Mouse (Mus musculus) cerebellum, adult 8-10 months (tissue): Measurements from ENCODE around the gene Edc3.
A peak's percentile ranks its signal among the peaks of the same experiment; 100 is the strongest.
"Not testable (repeated sequence)": the region's sequence is repeated elsewhere in the genome, so short reads cannot be mapped to it uniquely, and the experiment has no call there.

Source experiments
- DNase-seq: peaks from one replicate; pipeline ENCODE4 v3.0.0; 2022

The Edc3 gene

DNA sequence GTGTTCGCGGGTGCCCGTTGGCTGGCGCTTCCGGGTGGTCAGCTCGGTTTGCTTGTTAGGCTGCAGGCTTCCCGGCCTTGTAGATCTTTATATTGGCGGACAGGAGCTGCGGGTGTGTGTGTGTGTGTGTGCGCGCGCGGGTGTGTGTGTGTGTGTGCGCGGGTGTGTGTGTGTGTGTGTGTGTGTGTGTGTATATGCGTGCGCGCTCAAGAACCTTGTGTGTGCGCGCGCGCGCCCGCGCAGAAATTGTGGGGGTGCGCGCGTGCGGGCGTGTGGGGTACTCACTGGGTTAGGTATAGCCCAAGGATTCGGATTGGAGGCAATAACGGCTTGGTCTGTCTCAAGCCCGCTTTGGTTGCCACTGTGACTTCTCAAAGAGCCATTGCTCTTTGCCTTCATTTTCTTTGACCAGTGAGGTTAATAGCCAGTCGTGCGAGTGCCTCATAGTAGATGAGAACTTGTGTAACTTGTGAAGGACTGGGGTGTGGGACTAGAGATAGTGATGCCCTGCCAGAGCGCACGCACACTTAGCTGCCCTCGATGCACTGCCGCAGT is 457 bp downstream of the Edc3 start:
- peak; percentile 57 for DNase-seq

- DNase-seq, result not testable (repeated sequence)
These were observed 1.9 kb downstream of the Edc3 start for GRCm38 (mm10) chr9:57710214-57710613.

DNA sequence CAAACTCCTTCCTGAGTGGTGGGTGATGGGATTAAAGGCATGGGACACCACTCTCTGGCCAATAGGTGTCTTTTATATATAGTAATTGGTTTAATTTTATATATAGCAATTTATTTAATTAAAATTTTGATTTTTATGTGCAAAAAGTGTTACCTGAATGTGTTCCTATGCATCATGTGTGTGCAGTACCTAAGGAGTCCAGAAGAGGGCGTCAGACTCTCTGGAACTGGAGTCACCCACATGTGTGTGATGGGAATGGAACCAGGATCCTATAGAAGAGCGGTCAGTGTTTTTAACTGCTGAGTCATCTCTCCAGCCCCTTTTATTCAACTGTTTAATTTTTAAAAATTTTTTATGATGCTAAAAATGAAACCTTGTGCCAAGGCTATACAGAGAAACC is 3.9 kb downstream of the Edc3 start:
- DNase-seq, result no peak

DNA sequence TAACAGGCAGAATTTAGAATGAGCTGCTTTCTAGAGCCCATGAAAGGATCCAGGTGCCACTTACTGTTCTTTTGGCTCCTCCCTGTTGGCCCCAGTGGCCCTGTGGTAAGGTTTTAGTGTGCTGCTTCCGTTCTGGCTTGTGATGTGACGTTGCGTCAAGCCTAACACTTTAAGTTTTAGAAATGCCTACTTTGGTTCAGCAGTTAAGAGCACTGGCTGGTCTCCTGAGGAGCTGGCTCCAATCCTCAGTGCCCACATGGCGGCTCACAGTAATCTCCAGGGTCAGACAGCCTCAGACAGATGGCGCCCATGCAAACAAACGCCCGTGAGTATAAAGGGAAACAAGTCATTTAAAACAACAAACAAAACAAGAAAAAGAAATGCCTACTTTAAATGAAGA is 10.1 kb downstream of the Edc3 start:
- DNase-seq, result peak; percentile 50

- no peak for DNase-seq
These were observed 12.4 kb downstream of the Edc3 start for GRCm38 (mm10) chr9:57720736-57721135.

- no peak for DNase-seq
These were observed 14.0 kb downstream of the Edc3 start for GRCm38 (mm10) chr9:57722371-57722770.

GRCm38 (mm10) chr9:57723315-57723715 is 15.0 kb downstream of the Edc3 start:
- DNase-seq, result peak; percentile 48

DNA sequence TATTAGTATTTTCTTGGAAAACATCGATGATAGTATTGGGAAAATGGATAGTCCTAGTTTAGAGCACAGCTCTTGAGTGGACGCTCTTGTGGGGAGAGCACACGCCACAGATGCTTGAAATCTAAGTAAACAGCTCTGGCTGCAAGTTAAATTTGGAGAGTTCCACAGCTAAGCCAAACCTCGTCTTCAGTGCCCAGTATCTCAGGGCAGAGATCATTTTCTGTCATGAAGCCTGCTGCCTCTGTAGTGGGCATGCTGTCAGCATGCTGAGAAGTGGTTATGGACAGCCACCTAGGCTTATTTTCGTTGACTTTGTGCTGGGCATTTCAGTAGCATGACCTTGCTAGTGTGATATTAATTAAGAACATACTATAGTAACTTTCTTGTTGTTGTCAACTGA is 15.5 kb downstream of the Edc3 start:
- no peak for DNase-seq

GRCm38 (mm10) chr9:57724701-57725100 is 16.4 kb downstream of the Edc3 start:
- DNase-seq, result no peak

DNA sequence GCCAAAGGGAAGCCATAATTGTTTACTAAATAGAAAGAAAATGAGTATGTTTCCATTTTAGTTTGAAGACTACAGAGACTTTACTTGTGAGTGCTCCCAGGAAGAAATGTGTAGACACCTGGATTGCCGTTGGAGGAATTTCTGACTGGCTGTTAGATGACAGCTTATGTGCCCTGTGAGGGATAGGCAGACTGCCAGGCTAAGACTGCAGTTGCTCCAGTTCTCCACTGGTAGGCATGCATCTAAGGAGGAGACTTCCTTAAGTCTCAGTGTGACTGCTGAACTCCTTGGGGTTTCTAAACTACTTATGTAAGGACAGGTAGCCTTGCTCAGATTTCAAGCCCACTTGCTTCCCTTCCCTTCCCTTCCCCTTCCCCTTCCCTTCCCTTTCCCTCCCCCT is 20.0 kb downstream of the Edc3 start:
- peak; percentile 37 for DNase-seq

- DNase-seq, result no peak
These were observed 25.3 kb downstream of the Edc3 start for GRCm38 (mm10) chr9:57733606-57734005.

GRCm38 (mm10) chr9:57739863-57740262 is 31.5 kb downstream of the Edc3 start:
- DNase-seq, result no peak

DNA sequence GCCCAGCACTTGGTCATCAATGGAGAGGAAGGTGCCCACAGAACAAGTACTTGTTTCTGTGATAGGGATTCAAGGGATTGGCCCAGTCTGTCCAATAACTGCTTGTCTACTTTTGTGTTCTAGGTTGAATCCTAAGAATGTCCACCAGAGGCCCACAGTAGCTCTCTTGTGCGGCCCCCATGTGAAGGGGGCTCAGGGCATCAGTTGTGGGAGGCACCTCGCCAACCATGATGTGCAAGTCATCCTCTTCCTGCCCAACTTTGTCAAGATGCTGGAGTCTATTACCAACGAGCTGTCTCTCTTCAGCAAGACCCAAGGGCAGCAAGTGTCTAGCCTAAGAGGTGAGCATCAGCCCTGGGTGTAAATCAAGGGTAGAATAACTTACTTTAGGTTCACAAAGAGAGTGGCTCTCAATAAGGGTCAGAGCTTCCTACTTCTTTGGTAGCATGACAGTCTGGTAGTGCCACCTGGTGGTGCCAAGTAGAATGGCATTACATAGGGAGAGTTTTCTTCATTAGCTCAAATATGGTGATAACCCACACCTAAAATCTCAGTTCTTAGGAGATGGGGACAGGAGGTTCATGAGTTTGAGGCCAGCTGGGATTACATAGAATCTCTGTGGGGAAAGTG is 36.2 kb downstream of the Edc3 start:
- peak; percentile 48 for DNase-seq

- DNase-seq, result no peak
These were observed 38.7 kb downstream of the Edc3 start for GRCm38 (mm10) chr9:57747067-57747466.

GRCm38 (mm10) chr9:57748137-57748536 is 39.8 kb downstream of the Edc3 start:
- DNase-seq, result peak; percentile 64

DNA sequence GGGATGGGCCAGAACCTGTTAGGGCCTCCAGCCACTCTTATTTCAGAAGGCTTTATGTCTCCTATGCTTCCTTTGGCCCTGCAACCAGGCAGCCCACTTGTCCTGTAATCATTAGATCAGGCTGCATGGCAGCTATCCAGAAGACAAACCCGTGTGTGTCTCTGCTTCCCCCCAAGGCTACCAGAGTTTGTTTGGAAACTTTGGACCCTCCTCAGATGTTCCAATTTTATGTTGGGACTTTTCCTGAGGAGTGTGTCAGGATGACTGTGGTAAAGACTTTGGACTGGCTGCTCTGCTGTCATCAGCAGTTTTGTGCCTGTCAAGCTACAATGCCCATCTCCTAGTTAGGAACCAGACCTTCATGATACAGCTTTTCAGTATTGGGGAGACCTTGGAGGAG is 40.5 kb downstream of the Edc3 start:
- no peak for DNase-seq

DNA sequence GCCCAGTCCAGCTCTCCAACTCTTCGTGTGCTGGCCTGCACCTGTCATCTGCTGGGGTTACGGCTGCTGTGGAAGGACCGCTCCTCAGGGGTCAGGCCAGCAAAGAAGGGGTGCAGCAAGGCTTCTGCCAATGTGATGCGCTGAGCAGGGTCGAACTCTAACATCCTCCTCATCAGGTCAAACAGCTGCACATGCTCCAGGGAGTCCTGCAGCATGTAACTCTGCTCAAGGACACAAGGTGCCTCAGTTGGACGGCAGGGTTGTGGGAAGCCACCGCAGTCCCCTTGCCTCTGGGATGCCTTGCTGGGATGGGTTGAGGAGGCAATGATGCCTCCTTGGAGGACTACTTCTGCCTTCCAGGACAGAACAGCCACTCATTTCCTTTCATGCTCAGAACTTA is 42.6 kb downstream of the Edc3 start:
- no peak for DNase-seq

- DNase-seq, result no peak
These were observed 49.2 kb downstream of the Edc3 start for GRCm38 (mm10) chr9:57757578-57757977.

GRCm38 (mm10) chr9:57758528-57758927 is 50.2 kb downstream of the Edc3 start:
- peak; percentile 37 for DNase-seq

GRCm38 (mm10) chr9:57759289-57759688 is 50.9 kb downstream of the Edc3 start:
- DNase-seq, result peak; percentile 85

DNA sequence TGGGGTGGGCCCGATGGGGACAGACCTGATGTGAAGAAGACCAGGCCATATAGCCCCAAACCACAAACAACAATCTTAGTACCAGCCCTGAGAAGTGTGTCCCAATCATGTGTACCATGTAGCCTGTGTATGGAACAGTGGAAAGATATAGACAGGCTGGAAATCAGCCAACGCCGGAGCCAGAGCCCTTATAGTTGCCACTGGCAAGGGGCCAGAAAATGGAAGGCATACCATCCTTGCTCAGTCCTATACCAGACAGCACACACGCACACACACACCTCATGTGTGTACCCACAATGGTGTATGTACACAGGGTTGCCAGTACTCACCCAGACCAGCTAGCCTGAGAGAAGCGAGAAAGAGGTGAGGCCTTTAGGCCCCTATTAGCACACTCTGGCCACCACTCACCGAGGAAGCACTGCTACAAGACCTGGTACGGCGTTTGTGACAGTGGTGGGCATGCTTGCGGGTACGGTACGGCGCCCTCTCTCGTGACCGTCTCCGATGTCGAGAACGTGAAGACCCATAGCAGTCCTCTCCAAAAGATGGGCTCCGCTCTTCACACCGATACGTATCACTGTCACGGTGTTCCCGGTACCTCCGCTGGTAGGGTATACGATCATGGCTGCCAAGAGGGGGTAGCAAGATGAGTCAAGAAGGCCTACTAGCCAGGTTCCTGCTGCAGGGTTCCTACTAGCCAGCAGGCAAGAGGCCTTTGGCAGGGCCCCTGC is 52.2 kb downstream of the Edc3 start:
- no peak for DNase-seq

DNA sequence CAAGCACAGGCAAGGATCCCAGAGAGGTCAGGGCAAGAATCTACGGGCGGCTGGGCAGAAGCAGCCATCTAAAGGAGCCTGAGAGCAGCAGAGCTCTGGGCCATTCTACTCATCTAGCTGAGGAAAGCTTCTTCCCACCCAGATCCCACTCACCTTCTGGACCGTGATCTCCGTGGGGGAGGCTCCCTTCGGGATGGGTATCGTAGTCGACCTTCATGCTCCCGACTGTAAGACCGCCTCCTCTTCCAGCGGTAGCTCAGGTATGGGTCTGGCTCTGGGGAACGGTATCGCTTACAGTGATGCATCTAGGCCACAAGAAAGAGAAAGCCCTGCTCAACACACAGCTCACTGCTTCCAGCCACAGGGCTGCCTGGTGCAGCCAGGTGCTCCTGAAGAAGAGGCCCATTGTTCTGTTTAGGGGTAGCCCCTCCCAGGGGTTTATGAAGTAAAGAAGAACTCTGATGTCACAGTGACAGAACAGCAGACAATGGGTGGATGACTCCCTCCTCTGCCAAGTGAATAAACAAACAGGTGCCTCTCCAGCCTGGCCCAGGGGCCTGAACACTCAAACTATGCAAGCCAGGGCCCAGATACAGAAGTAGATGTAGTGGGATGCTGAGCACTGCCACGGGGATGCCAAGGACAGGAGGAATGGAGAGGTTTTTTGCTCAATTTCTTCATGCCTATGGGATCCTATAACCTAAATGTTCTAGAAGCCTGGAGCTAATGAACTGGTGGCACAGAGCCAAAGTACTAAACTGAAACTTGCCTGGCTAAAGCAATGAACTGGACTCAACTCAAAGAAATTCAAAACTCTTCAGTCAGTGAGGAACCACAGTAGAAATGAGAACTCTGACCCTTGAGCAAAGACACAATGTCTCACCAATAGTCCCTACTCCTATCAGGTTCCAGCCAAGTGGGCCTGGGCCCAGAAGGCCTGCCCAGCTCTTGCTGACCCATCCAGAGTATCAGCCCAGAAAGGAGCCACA is 53.5 kb downstream of the Edc3 start:
- peak; percentile 36 for DNase-seq

DNA sequence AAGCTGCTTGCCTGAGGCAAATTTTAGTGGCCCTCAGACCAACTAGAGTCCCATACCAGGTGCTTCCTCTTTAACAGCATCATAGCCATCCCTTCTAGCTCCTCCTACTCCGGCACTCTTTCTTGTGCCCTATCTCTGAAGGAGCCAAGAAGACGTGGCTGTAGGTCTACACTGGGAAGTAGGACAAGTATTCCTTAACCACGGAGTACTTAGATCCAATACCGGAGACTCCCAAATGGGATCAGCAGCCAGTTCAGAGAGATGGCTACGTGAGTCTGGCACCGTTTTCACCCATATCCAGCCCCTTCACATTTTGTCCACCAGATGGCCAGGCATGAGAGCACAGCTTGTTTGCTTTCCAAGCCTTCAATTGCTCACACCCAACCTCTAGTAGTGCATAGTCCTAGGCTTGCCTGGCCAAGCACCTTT is 54.2 kb downstream of the Edc3 start:
- peak; percentile 73 for DNase-seq
